Mouse (Mus musculus) C2C12 (cell line): ENCODE results near the gene Olfr312.

ENCODE experiments used
- CEBPB ChIP-seq: IDR thresholded peaks from one replicate; pipeline ENCODE4 v1.6.1; 2011; ENCODE audit warnings: low read depth, mild to moderate bottlenecking, control low read depth, moderate library complexity
- CTCF ChIP-seq: IDR thresholded peaks from one replicate; pipeline ENCODE4 v1.5.1; 2011; ENCODE audit not compliant: control insufficient read depth, insufficient read depth, insufficient read length
- FOSL1 ChIP-seq: IDR thresholded peaks from one replicate; pipeline ENCODE4 v1.8.0; 2011; ENCODE audit warnings: mild to moderate bottlenecking, low read length; ENCODE audit not compliant: poor library complexity, insufficient read depth, severe bottlenecking
- MAX ChIP-seq: IDR thresholded peaks from one replicate; pipeline ENCODE4 v1.6.1; 2011; ENCODE audit warnings: mild to moderate bottlenecking, control low read depth
- MYOD1 ChIP-seq: IDR thresholded peaks from one replicate; pipeline ENCODE4 v1.6.1; 2011; ENCODE audit warnings: low read depth; ENCODE audit not compliant: control insufficient read depth, insufficient read length
- MYOG ChIP-seq: IDR thresholded peaks from one replicate; pipeline ENCODE4 v1.6.1; 2011; ENCODE audit not compliant: control insufficient read depth, insufficient read length; ENCODE audit errors: extremely low read depth
- USF1 ChIP-seq: IDR thresholded peaks from one replicate; pipeline ENCODE4 v1.6.1; 2011; ENCODE audit warnings: low read depth, mild to moderate bottlenecking, control low read depth, moderate library complexity

GRCm38 (mm10) chr11:58790053-58790452 is 39.0 kb upstream of the Olfr312 start:
- TF ChIP-seq CTCF = no peak
- TF ChIP-seq CEBPB = no peak
- no peak for TF ChIP-seq FOSL1
- no peak for TF ChIP-seq USF1
- no peak for TF ChIP-seq MYOG
- TF ChIP-seq MYOD1 = no peak
- TF ChIP-seq MAX = no peak
